Mouse (Mus musculus) mouse embryonic stem cell (cell line): Measurements from ENCODE around the gene Abi2.

Experiments
- in situ Hi-C, 2 experiments: fragments of 300-500 bp; cut with MboI; formaldehyde crosslinking; loops; 1 replicate in 1 of 2; 3 replicates in 1 of 2; pipeline ENCODE4 v1.14.3; 2019 to 2020; ENCODE audit warnings: low sequenced_read_pairs in 2 of 2, low pct_unique_long_range_greater_than_20kb in 1 of 2, mixed read lengths in 1 of 2; ENCODE audit not compliant: unreplicated experiment in 1 of 2

The Abi2 gene

GRCm38 (mm10) chr1:60481561-60481960, 72.1 kb downstream of the Abi2 start:
- in situ Hi-C loops = no loop called here

DNA sequence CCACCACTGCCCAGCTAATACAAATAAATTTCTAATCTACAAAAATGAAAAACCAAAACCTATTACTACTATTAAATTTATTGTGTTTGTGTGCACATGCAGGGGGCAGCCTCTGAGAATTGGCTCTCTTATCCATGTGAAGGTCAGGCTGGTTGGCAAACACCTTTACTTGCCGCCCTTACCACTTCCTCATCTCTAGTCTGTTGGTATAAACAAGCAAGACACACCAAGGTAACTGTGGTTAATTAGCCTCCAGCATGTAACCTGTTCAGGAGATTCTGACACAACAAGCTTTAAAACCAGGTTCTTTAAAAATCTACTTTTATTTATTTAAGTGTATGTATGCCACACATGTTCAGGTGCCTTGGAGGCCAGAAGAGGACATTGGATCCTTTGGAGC, 73.5 kb downstream of the Abi2 start:
- in situ Hi-C loops = no loop called here

GRCm38 (mm10) chr1:60485649-60486048, 76.2 kb downstream of the Abi2 start:
- in situ Hi-C loops = no loop called here

DNA sequence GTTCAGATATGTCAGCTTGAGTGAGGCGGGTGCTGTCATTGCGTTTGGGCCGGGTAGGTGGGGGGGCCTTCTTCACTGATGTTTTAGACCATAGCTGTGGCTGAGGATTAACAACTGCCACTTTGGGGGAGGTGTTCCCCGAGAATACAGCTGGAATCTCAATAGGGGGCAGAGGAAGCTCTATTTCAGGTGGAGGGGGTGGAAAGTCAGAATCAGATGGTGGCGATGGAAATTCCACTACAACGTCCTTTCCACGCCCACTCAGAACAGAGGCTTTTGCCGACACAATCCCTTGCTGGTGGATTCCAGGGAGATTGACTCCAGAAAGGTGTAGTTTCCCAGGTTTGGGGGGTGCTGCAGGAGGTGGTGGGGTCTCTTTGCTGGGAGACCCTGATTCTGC, 79.2 kb downstream of the Abi2 start:
- in situ Hi-C loops = no loop called here

- in situ Hi-C loops = no loop called here
Observed at GRCm38 (mm10) chr1:60489660-60490059, 80.2 kb downstream of the Abi2 start.

- in situ Hi-C loops = no loop called here
Observed at GRCm38 (mm10) chr1:60490510-60490909, 81.1 kb downstream of the Abi2 start.

DNA sequence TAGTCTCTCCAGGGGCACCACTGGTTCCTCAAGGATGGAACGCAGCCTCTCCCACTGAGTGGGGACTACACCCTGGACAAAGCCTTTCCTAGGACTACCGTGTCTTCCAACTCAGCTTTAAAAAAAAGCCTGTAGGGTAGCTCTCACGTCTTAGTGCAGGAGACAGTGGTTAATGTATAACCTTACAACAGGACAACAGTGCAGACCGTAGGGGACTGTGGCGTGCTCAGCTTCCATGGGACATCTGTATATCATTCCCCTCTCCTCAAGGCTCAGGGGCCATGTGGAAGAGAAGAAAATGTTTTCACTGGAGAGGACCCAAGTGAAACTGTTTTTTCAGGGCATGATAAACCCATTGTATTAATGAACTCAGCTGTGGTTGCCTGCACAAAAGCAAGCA, 83.0 kb downstream of the Abi2 start:
- in situ Hi-C loops = no loop called here

DNA sequence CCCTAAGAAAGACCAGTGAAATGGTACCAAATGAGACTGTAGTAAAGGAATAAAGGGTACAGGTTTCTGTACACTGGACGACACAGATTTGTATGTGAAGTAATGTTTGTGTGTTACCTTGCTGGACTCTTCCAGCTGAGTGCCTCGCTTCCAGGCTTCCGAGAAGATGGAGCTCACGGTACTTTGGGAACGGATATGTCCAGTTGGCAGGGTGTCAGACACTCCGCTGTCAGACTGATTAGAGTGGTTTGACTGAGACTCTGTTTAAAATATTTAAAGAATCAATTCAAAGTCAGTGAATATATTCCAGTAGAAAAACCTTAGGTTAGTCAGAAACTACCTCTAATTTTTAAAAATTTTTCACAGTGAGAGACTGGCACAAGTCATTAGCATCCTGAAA, 84.0 kb downstream of the Abi2 start:
- in situ Hi-C loops = no loop called here

DNA sequence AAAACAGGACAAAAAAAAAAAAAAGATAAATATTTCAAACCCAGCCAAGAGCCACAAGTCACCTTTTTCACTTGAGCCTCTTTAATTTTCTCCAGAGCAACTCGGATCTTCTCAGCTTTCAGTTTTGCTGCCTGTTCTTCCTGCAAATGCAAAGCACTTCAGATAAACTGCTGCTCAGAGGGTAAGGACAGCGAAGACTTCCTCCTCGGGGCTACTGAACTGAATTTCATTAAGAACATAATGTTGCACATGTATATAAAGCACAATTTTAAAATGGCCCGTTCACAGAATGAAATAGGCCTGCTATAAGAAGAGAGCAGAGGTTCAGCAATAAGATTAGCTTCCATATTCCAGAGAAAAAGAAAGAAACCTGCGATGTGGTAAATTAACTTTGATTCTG, 94.0 kb downstream of the Abi2 start:
- in situ Hi-C loops = no loop called here

DNA sequence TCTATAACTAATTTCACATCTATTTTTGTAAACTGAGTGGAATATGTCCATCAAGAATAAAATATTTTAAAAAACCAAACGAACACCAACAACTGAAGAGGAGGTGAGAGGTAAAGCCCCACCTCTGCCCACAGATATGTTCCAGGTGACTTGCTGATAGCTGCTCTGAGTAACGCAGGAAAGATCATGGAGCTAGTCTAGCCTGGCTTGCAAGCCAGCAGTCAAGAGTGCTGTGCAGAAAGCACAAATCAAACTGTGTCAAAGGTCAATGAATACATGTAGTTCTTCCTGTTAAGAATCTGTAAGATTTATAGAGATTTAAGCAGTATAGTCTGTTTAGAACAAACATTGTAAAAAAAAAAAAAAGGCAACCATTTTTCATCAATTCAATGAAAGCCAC, 101.2 kb downstream of the Abi2 start:
- in situ Hi-C loops = no loop called here

DNA sequence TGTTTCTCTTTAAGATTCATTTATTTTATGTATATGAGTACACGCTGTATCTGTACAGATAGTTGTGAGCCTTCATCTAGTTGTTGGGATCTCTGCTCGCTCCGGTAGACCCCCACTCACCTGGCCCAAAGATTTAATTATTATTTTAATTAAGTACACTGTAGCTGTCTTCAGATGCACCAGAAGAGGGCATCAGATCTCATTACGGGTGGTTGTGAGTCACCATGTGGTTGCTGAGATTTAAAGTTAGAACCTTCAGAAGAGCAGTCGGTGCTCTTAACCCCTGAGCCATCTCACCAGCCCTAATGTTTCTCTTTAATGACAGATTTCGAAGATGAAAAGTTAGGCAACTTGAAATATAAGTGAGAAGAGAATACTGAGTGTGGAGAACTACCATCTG, 120.7 kb downstream of the Abi2 start:
- in situ Hi-C loops = no loop called here

- in situ Hi-C loops = no loop called here
Observed at GRCm38 (mm10) chr1:60530636-60531035, 121.2 kb downstream of the Abi2 start.
